Mouse (Mus musculus) right cerebral cortex, adult 18-20 months (tissue): Measurements from ENCODE around the gene Fam45a.
"Not testable (repeated sequence)": the region's sequence is repeated elsewhere in the genome, so short reads cannot be mapped to it uniquely, and the experiment has no call there.

Experiments used
- DNase-seq: peaks from one replicate; pipeline ENCODE4 v3.0.0; 2022; ENCODE audit warnings: mixed read lengths

Fam45a gene

GRCm38 (mm10) chr19:60845731-60846130, 34.3 kb downstream of the Fam45a start:
- DNase-seq: no peak

- DNase-seq: peak; percentile 94
These were observed 49.7 kb downstream of the Fam45a start, which contains the start of gene Sfxn4 for GRCm38 (mm10) chr19:60860868-60861700. Gene Sfxn4 (minus strand): TSS chr19:60861479.

- DNase-seq: not testable (repeated sequence)
These were observed 54.8 kb downstream of the Fam45a start for GRCm38 (mm10) chr19:60866169-60866568.

GRCm38 (mm10) chr19:60870489-60870888, 59.1 kb downstream of the Fam45a start:
- DNase-seq: no peak

GRCm38 (mm10) chr19:60871366-60871765, 60.0 kb downstream of the Fam45a start:
- no peak for DNase-seq

- DNase-seq: no peak
These were observed 60.9 kb downstream of the Fam45a start for GRCm38 (mm10) chr19:60872272-60872671.

- peak; percentile 33 for DNase-seq
These were observed 62.1 kb downstream of the Fam45a start for GRCm38 (mm10) chr19:60873501-60873900.

- peak; percentile 96 for DNase-seq
These were observed 62.8 kb downstream of the Fam45a start, which contains the start of gene Prdx3 for GRCm38 (mm10) chr19:60874064-60874694. Gene Prdx3 (minus strand): TSS chr19:60874556.

- DNase-seq: peak; percentile 58
These were observed 71.7 kb downstream of the Fam45a start for GRCm38 (mm10) chr19:60883129-60883528.
